Mouse (Mus musculus): ENCODE measurements around the gene Ttll8.

DNA sequence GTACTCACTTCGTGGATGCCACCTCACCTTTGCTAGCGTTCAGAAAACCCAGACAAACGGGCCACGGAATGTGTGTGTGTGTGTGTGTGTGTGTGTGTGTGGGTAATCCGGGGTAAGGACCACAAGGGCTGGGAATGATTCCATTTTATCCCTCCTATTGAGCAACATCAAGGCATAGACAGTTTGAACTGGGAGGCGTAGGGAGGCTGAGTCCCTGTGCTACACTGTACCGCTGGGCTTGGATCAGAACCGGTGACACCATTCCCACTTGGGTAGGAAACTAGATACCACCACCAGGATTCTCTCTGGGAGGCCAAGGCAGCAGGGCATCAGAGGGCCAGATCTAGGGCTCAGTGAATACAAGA, 62.6 kb downstream of the Ttll8 start:
- TF ChIP-seq CTCF (IDR thresholded peaks at IDR 0.05; ENCODE audit: borderline replicate concordance, insufficient read depth, low read length) (no peak), POLR2A (IDR thresholded peaks at IDR 0.05; ENCODE audit: low read depth, low read length) (no peak)
